Mouse (Mus musculus) neural tube, embryonic 14.5 days (tissue): ENCODE results near the gene Bcl9. TPM values are rescaled to one million over a fixed set of nuclear protein-coding genes. Genes with fewer than 3 reads are reported as not detected.

Experiments used
- ATAC-seq: fragments of 200-750 bp; cut with Nextera tagmentation; 2 replicates; pipeline ENCODE4 v1.8.0; 2017; ENCODE audit warnings: low read depth, mild to moderate bottlenecking, moderate TSS enrichment, moderate library complexity
- H3K27ac ChIP-seq: fragments of 300-500 bp; sonication (generic); 2 replicates; pipeline ENCODE4 v1.5.1; 2014; ENCODE audit warnings: low read depth, mild to moderate bottlenecking, control low read depth, low read length, moderate library complexity, mixed read lengths
- H3K27me3 ChIP-seq: fragments of 300-500 bp; sonication (generic); 2 replicates; pipeline ENCODE4 v1.6.1; 2014; ENCODE audit warnings: low read length; ENCODE audit not compliant: control insufficient read depth, insufficient read depth
- H3K36me3 ChIP-seq: fragments of 300-500 bp; sonication (generic); 2 replicates; pipeline ENCODE4 v1.6.1; 2014; ENCODE audit warnings: low read length, mixed read lengths; ENCODE audit not compliant: control insufficient read depth, insufficient read depth
- H3K4me1 ChIP-seq: fragments of 300-500 bp; sonication (generic); 2 replicates; pipeline ENCODE4 v1.6.1; 2014; ENCODE audit warnings: low read length; ENCODE audit not compliant: control insufficient read depth, insufficient read depth
- H3K4me2 ChIP-seq: fragments of 300-500 bp; sonication (generic); 2 replicates; pipeline ENCODE4 v1.6.1; 2014; ENCODE audit warnings: mild to moderate bottlenecking, low read depth, low read length, control low read depth
- H3K4me3 ChIP-seq: fragments of 300-500 bp; sonication (generic); 2 replicates; pipeline ENCODE4 v1.5.1; 2014; ENCODE audit warnings: low read depth, low read length, control low read depth, mixed read lengths
- H3K9ac ChIP-seq: fragments of 300-500 bp; sonication (generic); replicated peaks from 2 replicates; pipeline ENCODE4 v1.6.1; 2014; ENCODE audit warnings: low read depth, mild to moderate bottlenecking, control low read depth, low read length, mixed read lengths
- H3K9me3 ChIP-seq: fragments of 300-500 bp; sonication (generic); 2 replicates; pipeline ENCODE4 v1.6.1; 2016; ENCODE audit warnings: low read length; ENCODE audit not compliant: control insufficient read depth
- WGBS: fragments of 180-500 bp; shearing (Covaris S2); extraction: QIAGEN DNeasy Blood & Tissue Kit; methylation state at CpG from one replicate; pipeline ENCODE4 v1.1.7; 2014; 5-methylcytosine and 5-hydroxymethylcytosine counted together
- polyA plus RNA-seq: library from polyadenylated mRNA; unstranded; fragments of >200 nt; fragmentation: Nextera tagmentation; extraction: Ambion mirVana; gene quantifications from 2 replicates; pipeline ENCODE4 v1.2.1, GENCODE M21; 2014

Bcl9 gene
- polyA plus RNA-seq, 1 experiment from 2014 or later, result 60.7 TPM

GRCm38 (mm10) chr3:97159986-97160385, 137.7 kb downstream of the Bcl9 start:
- no peak overlapping the region for H3K27ac ChIP-seq
- H3K36me3 ChIP-seq, result no peaks in the 10 kb centered on the region
- no peak for ATAC-seq
- no peak overlapping the region; the same call in 1 of the 2 replicates for H3K4me3 ChIP-seq
- WGBS, result 82% methylated on average over 2 of the region's 2 CpGs
- H3K4me2 ChIP-seq, result no peak overlapping the region
- H3K27me3 ChIP-seq, result no peaks in the 10 kb centered on the region
- H3K4me1 ChIP-seq, result no peaks in the 10 kb centered on the region
- H3K9me3 ChIP-seq, result no peaks in the 10 kb centered on the region
- no peak overlapping the region for H3K9ac ChIP-seq

GRCm38 (mm10) chr3:97159509-97159850, 138.2 kb downstream of the Bcl9 start:
- Histone ChIP-seq H3K27ac (no peak overlapping the region), H3K9me3 (no peaks in the 10 kb centered on the region), H3K4me3 (peak overlapping the region; percentile 54), H3K4me2 (peak overlapping the region; percentile 77), H3K9ac (peak overlapping the region; percentile 54; the same call in 1 of the 2 replicates), H3K4me1 (no peaks in the 10 kb centered on the region), H3K36me3 (no peaks in the 10 kb centered on the region), H3K27me3 (no peaks in the 10 kb centered on the region)
- ATAC-seq, result no peak
- 8% methylated on average over 6 of the region's 6 CpGs for WGBS

- Histone ChIP-seq H3K27me3 (no peaks in the 10 kb centered on the region), H3K36me3 (no peaks in the 10 kb centered on the region), H3K4me3 (peak within 1 kb of the TSS; percentile 54), H3K4me1 (no peaks in the 10 kb centered on the region), H3K9ac (peak within 1 kb of the TSS; percentile 54), H3K27ac (peak within 1 kb of the TSS; percentile 48), H3K9me3 (no peaks in the 10 kb centered on the region), H3K4me2 (peak within 1 kb of the TSS; percentile 77)
- under 1% methylated on average over 54 of the region's 54 CpGs for WGBS
- ATAC-seq, result peak; percentile 93
These were observed 138.9 kb downstream of the Bcl9 start, which contains the start of gene Acp6 for GRCm38 (mm10) chr3:97158611-97159508. Acp6 (plus strand) TSS chr3:97158777.

GRCm38 (mm10) chr3:97157958-97158599, 139.6 kb downstream of the Bcl9 start:
- H3K9me3 ChIP-seq, result no peaks in the 10 kb centered on the region
- under 1% methylated on average over 17 of the region's 17 CpGs for WGBS
- peak overlapping the region; percentile 54 for H3K4me3 ChIP-seq
- H3K27ac ChIP-seq, result peak overlapping the region; percentile 35
- peak; percentile 74 for ATAC-seq
- H3K4me2 ChIP-seq, result peak overlapping the region; percentile 77
- H3K36me3 ChIP-seq, result no peaks in the 10 kb centered on the region
- no peaks in the 10 kb centered on the region for H3K27me3 ChIP-seq
- H3K4me1 ChIP-seq, result no peaks in the 10 kb centered on the region
- peak overlapping the region; percentile 54; the same call in 1 of the 2 replicates for H3K9ac ChIP-seq

GRCm38 (mm10) chr3:97157308-97157707, 140.4 kb downstream of the Bcl9 start:
- no peak for ATAC-seq
- no peak overlapping the region for H3K9ac ChIP-seq
- H3K4me3 ChIP-seq, result no peak overlapping the region
- no peaks in the 10 kb centered on the region for H3K4me1 ChIP-seq
- no peaks in the 10 kb centered on the region for H3K27me3 ChIP-seq
- H3K36me3 ChIP-seq, result no peaks in the 10 kb centered on the region
- no peak overlapping the region for H3K27ac ChIP-seq
- WGBS, result 85% methylated on average over 1 of the region's 1 CpGs
- H3K4me2 ChIP-seq, result no peak overlapping the region
- no peaks in the 10 kb centered on the region for H3K9me3 ChIP-seq

- Histone ChIP-seq H3K4me2 (no peak overlapping the region), H3K36me3 (no peaks in the 10 kb centered on the region), H3K4me1 (no peaks in the 10 kb centered on the region), H3K9me3 (no peaks in the 10 kb centered on the region), H3K9ac (no peak overlapping the region), H3K27me3 (no peaks in the 10 kb centered on the region), H3K27ac (no peak overlapping the region), H3K4me3 (no peak overlapping the region)
- 92% methylated on average over 6 of the region's 6 CpGs for WGBS
- ATAC-seq, result no peak
These were observed 141.3 kb downstream of the Bcl9 start for GRCm38 (mm10) chr3:97156431-97156830.

Other genes starting within 250 kb of the Bcl9 start
- gene Acp6, start 139.1 kb downstream of the Bcl9 start, polyA plus RNA-seq, result 14.1 and 18.6 TPM in 2 replicates
- not detected in 2 replicates for gene Olfr1402, start 124.1 kb upstream of the Bcl9 start, polyA plus RNA-seq